Mouse (Mus musculus) small intestine, adult 2 months (tissue): ENCODE data around the gene Trcg1. TPM values are rescaled to one million over a fixed set of nuclear protein-coding genes. Genes with fewer than 3 reads are reported as not detected.

Experiments used
- H3K27ac ChIP-seq: fragments of 200-500 bp; 2 replicates; pipeline ENCODE4 v1.5.1; 2012; ENCODE audit warnings: low read depth, low read length, control low read depth, inconsistent platforms; ENCODE audit not compliant: insufficient read depth
- H3K27me3 ChIP-seq: fragments of 200-500 bp; 2 replicates; pipeline ENCODE4 v1.6.1; 2012; ENCODE audit warnings: mild to moderate bottlenecking, moderate library complexity, low read length, inconsistent platforms; ENCODE audit not compliant: control insufficient read depth, insufficient read depth
- H3K36me3 ChIP-seq: fragments of 200-500 bp; 2 replicates; pipeline ENCODE4 v1.6.1; 2012; ENCODE audit warnings: mild to moderate bottlenecking, low read length, control low read depth, inconsistent platforms; ENCODE audit not compliant: control insufficient read depth, insufficient read depth
- H3K4me1 ChIP-seq: fragments of 200-500 bp; 2 replicates; pipeline ENCODE4 v1.6.1; 2012; ENCODE audit warnings: low read length, inconsistent platforms, mixed read lengths; ENCODE audit not compliant: control insufficient read depth, insufficient read depth, insufficient read length
- H3K4me3 ChIP-seq: fragments of 200-500 bp; 2 replicates; pipeline ENCODE4 v1.5.1; 2012; ENCODE audit warnings: low read depth, mild to moderate bottlenecking, control low read depth, inconsistent platforms, low read length, moderate library complexity
- CTCF ChIP-seq: fragments of 200-500 bp; IDR thresholded peaks from 2 replicates; pipeline ENCODE4 v1.5.1; 2012; ENCODE audit warnings: low read depth, mild to moderate bottlenecking, control low read depth, inconsistent platforms, low read length, moderate library complexity, mixed read lengths; ENCODE audit not compliant: insufficient replicate concordance, insufficient read length; ENCODE audit errors: extremely low read depth
- POLR2A ChIP-seq: fragments of 200-500 bp; IDR thresholded peaks from 2 replicates; pipeline ENCODE4 v1.6.1; 2012; ENCODE audit warnings: low read depth, mild to moderate bottlenecking, control low read depth, inconsistent platforms, low read length, moderate library complexity
- WGBS: fragments of 180-500 bp; shearing (Covaris S2); methylation state at CpG from one replicate; pipeline ENCODE4 v1.1.7; 2018; 5-methylcytosine and 5-hydroxymethylcytosine counted together
- polyA plus RNA-seq: library from polyadenylated mRNA; depleted of rRNA; stranded (reverse); fragments of >200 nt; gene quantifications from 2 replicates; pipeline ENCODE4 v1.2.3, GENCODE M21; 2012

Trcg1 gene
- polyA plus RNA-seq, 1 experiment = not detected

DNA sequence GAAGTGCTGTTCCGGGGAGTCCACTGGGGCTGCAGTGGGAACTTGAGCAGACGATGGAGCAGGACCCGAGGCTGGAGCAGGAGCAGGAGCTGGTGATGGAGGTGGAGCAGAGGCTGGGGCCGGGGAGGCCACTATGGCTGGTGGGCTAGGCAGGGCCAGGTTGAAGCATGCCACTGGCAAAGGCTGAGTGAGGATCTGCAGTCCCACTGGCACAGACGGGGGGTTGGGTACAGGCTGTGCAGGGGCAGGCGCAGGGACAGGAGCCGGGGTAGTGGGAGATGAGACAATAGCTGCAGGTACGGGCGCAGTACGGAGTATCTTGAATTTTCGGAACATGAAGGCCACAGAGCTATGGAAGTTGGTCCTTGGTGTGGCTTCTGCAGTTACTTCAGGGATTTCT lies 20.5 kb downstream of the Trcg1 start:
- 93% methylated on average over 11 of the region's 11 CpGs for WGBS
- Histone ChIP-seq H3K4me1 (peaks cover 11% of the 10 kb centered on the region), H3K27ac (no peak overlapping the region), H3K36me3 (peaks cover 61% of the 10 kb centered on the region), H3K27me3 (no peaks in the 10 kb centered on the region), H3K4me3 (no peak overlapping the region)
- TF ChIP-seq POLR2A (no peak), CTCF (no peak)

- 92% methylated on average over 9 of the region's 9 CpGs for WGBS
- H3K36me3 ChIP-seq = peaks cover 55% of the 10 kb centered on the region
Measured at GRCm38 (mm10) chr9:57257627-57258026, 21.3 kb downstream of the Trcg1 start.

GRCm38 (mm10) chr9:57259736-57260135 lies 23.4 kb downstream of the Trcg1 start:
- TF ChIP-seq CTCF (peak; percentile 98), POLR2A (no peak)
- Histone ChIP-seq H3K36me3 (peaks cover 36% of the 10 kb centered on the region), H3K27me3 (no peaks in the 10 kb centered on the region), H3K4me3 (no peak overlapping the region), H3K4me1 (peaks cover 11% of the 10 kb centered on the region), H3K27ac (no peak overlapping the region)
- WGBS = 0% methylated on average over 3 of the region's 3 CpGs

More at GRCm38 (mm10) chr9:57257627-57258026, 21.3 kb downstream of the Trcg1 start:
- Histone ChIP-seq H3K4me3 (no peak overlapping the region), H3K27me3 (no peaks in the 10 kb centered on the region), H3K27ac (no peak overlapping the region), H3K4me1 (peaks cover 11% of the 10 kb centered on the region)
- no peak for TF ChIP-seq POLR2A
- TF ChIP-seq CTCF = no peak

- H3K36me3 ChIP-seq = peaks cover 26% of the 10 kb centered on the region
- TF ChIP-seq CTCF = no peak
- 8% methylated on average over 12 of the region's 12 CpGs for whole genome bisulfite sequencing
- peaks cover 11% of the 10 kb centered on the region for H3K4me1 ChIP-seq
- no peaks in the 10 kb centered on the region for H3K27me3 ChIP-seq
- H3K4me3 ChIP-seq = peak overlapping the region; percentile 98
- peak overlapping the region; percentile 42 for H3K27ac ChIP-seq
Measured at GRCm38 (mm10) chr9:57260940-57261339, 24.6 kb downstream of the Trcg1 start.

DNA sequence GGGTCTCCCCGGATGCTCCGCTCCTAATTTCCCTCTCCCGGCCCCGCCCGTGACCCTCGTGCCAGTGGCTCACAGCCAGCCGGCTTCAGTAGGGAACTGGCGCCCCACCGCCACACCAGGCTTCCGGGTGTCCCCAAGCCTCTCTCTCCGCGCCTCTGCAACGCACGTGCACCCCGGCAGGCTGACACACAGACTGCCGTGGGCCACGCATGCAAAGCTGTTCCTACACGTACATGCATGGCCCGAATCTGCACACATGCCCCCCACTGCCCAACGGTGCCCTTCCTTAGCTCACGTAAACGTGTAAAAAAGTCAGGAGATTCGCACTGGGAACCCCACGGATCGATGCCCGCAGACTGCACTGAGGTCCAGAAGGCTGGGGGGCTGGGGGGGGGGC lies 25.2 kb downstream of the Trcg1 start:
- Histone ChIP-seq H3K4me3 (peak overlapping the region; percentile 98), H3K27me3 (no peaks in the 10 kb centered on the region), H3K4me1 (peaks cover 11% of the 10 kb centered on the region), H3K27ac (peak overlapping the region; percentile 42), H3K36me3 (peaks cover 21% of the 10 kb centered on the region)
- WGBS = under 1% methylated on average over 26 of the region's 26 CpGs
- TF ChIP-seq CTCF (no peak), POLR2A (0 out of 2 replicates have a peak, but pooled peaks have one; percentile 12)

DNA sequence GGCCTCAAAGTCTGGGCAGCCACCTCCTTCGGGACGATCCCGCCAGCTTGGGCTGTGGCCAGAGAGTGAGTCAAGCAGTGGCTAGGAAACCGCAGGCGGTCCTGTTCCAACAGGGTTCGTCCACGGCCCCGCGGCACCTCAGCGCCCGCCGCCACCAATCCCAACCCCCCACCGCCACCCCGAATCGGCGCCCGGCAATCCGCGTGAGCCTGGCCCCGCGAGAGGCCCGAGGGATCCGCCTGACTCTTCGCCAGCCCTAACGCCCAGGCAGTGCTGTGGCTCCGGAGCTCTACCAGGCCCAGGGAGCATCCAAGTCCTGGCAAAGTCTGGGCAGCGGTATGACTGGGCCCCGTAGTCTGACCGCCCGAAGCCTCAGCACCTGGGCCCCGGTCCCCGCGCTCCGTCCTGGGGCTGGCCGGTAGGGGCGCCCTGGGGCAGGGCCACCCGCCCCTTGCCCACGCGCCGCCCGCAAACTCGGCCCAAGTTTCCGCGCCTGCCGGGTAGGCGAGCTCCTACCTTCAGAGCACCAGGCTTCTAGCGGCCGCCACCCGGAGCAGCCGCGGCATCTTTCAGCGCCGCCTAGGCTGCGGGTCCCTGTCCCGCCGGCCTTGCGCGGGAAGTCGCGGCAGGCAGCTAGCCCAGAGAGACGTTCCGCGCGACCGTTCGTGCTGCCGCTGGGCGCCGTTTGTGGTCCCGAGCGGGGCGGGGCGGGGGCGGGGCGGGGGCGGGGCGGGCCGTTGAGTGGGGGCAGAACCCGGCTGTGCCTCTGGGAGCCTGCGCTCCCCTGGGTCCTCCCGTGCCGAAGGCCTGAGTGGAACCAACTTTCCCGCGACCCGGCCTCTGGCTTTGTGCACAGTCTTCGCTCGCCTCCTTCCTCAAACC lies 25.8 kb downstream of the Trcg1 start, which contains the start of gene 1700017B05Rik:
1700017B05Rik (minus strand) TSS at position 700 of the 882 bp plus-strand sequence.
- H3K27ac ChIP-seq = peak within 1 kb of the TSS; percentile 79
- H3K4me1 ChIP-seq = peaks cover 11% of the 10 kb centered on the region
- peaks cover 14% of the 10 kb centered on the region for H3K36me3 ChIP-seq
- H3K4me3 ChIP-seq = peak within 1 kb of the TSS; percentile 98
- under 1% methylated on average over 87 of the region's 87 CpGs for WGBS
- TF ChIP-seq CTCF = peak; percentile 53
- peak; percentile 45; the same call in 1 of the 2 replicates for TF ChIP-seq POLR2A
- H3K27me3 ChIP-seq = no peaks in the 10 kb centered on the region

- Histone ChIP-seq H3K4me1 (peaks cover 11% of the 10 kb centered on the region), H3K4me3 (peak overlapping the region; percentile 98), H3K27me3 (no peaks in the 10 kb centered on the region), H3K27ac (peak overlapping the region; percentile 79), H3K36me3 (peaks cover 6% of the 10 kb centered on the region)
- 45% methylated on average over 13 of the region's 13 CpGs for WGBS
- TF ChIP-seq POLR2A (no peak), CTCF (no peak)
Measured at GRCm38 (mm10) chr9:57262795-57263684, 26.7 kb downstream of the Trcg1 start.
